Mouse (Mus musculus) lung, postnatal 14 days (tissue): ENCODE measurements around the gene Matk.

Experiments
- DNase-seq: peaks from one replicate; pipeline ENCODE4 v3.0.0; 2021

The Matk gene

GRCm38 (mm10) chr10:81244146-81244545 lies 8.6 kb upstream of the Matk start:
- DNase-seq = no peak

DNA sequence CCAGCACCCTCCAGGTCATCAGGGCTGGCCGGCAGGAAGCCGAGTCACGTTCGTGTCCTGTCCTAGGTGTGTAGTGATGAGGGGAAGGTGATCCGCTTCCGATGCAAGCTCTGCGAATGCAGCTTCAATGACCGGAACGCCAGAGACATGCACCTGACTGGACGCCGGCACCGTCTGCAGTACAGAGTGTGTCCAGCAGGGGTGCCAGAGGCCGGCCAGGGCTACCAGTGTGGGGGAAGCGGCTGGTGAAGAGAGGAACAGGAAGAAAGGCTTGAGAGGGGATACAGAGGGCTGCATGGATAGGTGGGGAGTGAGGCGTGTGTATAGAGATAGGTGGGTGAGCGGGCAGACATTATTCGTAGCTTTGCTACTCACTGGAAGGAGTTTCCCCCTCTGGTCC lies 8.1 kb upstream of the Matk start:
- DNase-seq = peak; percentile 86

GRCm38 (mm10) chr10:81245166-81245565 lies 7.6 kb upstream of the Matk start:
- DNase-seq = no peak

- no peak for DNase-seq
Observed at GRCm38 (mm10) chr10:81247804-81248203, 4.9 kb upstream of the Matk start.

DNA sequence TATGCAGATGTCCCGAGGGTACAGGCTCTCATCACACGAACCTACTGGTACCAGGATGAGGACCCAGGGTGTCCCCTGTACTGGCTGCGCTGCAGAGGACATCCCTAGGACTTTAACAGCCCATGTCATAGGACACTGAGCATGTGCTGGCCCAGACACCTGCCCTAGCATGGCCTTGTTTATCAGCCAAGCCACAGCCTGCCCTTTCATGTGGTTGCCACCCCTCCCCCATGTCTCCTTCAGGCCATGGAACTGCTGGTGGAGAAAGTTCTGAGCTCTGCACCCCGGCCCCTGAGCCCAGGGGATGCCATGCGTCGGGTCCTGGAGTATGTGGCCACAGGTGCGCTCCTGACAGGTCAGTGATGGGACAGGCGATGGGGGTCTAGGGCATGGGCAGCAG lies 3.3 kb upstream of the Matk start:
- no peak for DNase-seq

DNA sequence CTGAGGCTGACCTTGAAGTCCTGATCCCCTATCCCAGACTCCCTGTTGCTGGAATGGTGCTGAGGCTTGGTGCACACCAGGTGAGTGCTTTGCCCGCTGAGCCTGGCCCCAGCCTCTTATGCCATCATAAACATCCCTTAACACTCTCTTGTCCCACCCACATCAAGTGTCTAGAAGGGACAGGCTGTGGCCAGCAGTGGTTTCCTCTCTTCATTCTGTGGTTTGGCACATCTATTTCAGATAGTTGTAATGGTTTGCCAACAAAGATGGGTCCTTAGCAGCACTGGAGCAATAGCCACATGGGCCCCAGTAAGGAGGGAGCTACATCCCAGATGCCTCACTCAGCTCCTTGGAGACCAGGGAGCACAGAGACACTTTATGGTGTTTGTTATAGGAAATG lies 2.2 kb downstream of the Matk start:
- no peak for DNase-seq

- no peak for DNase-seq
Observed at GRCm38 (mm10) chr10:81257158-81258039, 4.7 kb downstream of the Matk start.

DNA sequence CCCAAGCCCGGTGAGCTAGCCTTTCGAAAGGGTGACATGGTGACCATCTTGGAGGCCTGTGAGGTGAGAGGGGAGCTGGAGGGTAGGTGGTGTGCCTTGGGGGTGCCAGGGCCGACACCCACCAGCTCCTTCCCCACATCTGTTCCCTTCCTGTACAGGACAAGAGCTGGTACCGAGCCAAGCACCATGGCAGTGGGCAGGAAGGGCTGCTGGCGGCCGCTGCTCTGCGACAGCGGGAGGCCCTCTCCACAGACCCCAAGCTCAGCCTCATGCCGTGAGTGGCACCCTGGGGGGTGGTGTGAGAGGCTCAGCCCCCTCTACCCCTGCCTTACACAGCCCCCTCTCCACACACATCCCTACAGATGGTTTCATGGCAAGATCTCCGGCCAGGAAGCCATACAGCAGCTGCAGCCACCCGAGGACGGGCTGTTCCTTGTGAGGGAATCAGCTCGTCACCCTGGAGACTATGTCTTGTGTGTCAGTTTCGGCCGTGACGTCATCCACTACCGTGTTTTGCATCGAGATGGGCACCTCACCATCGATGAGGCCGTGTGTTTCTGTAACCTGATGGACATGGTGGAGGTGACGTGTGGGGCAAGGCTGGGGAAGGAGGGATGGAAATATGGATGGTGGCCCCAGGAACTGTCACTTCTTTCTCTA lies 6.6 kb downstream of the Matk start:
- no peak for DNase-seq

DNA sequence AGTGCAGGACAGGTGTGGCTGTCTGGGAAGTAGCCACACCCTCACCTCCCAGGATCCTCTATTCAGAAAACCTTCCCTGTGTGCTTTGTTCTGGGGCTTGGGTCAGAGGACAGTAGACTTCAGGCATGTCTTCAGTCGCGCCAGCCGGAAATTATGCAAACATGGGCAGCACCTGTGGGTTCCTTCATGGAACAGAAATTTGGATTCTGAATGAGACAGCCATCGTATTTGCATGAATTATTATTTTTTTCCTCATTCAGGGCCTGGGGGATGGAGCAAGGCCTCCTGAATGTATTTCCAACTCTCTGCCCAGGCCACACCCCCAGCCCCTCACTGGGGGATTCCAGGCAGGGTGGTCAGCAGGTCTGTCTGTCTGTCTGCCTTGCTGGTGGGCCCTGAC lies 8.3 kb downstream of the Matk start:
- no peak for DNase-seq

- no peak for DNase-seq
Observed at GRCm38 (mm10) chr10:81265540-81265939, 12.8 kb downstream of the Matk start.

DNA sequence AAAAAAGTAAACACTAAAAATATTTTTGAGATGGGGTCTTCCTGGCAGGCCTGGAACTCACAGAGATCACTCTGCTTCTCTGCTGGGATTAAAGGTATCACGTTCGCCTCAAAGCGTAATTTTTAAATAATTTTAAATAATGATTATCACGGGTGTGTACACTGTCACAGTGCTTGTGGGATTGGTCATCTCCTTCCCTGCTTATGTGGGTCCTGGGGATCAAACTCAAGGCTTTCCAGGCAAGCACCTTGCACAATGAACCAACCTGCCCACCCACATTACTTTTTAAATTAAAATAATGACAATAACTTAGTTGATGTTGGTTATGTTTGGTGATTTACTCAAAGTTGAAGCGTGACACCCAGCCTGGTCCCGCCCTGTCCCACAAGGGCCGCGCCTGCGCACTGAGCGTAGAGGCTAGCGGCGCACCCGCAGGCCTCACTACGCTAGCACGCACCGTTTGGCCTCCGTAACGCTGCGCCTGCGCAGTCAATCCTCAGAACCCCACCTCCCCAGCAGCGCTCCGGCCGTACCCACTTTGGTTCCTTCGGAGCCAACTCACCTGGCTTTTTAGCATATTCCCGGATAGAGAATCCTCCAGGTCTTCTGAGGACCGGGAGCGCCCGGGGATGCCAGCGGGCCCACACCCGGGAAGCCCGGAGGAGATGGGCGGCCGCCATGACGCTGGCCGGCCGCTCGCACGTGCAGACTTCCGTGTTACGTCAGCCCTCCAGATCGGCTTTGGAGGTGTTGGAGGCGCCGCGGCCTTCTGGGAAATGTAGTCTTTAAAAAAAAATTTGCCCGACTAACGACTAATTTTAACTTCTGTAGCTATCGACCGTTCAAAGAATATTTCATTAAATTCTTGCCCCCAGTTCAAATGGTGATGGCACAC lies 13.7 kb downstream of the Matk start, which contains the start of the genes Mrpl54 and Apba3:
Mrpl54 (minus strand) TSS at position 724 of the 895 bp plus-strand sequence.
Apba3 (plus strand) TSS at position 750 of the 895 bp plus-strand sequence.
- DNase-seq = peak; percentile 97

GRCm38 (mm10) chr10:81268056-81268455 lies 15.3 kb downstream of the Matk start:
- peak; percentile 85 for DNase-seq

DNA sequence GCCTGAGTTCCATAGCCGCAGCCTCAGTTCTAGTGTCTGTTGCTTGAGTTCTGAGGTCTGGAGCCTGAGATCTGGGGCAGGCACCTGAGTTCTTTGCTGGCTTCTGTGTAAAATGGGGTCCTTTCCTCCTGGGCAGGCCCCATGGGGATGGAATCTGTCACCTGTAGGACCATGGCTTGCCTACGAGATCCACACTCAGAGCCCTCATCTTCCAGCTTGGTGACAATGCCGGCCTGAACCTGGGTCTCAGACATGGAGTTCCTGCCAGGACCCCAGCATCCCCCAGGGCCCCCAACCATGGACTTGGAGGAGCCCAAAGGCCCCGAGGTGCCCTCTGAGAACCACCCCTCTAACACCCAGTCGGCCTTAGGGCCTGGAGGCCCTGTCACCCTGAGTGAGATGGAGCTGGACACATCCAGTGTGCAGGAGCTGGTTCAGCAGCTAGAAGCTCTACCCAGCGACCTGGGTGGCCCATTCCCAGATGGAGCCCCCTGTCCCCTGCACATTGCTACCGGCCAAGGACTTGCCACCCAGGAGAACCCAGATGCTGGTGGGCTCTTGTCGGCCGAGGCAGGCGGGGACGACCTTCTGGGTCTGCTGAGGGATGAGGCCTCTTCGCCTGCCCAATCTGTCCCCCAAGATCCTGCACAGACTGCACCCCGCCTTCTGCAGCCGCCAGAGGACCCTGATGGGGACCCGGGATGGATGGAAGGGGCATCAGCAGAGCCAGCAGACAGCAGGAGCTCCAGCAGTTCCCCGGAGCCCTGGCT lies 16.1 kb downstream of the Matk start:
- DNase-seq = no peak

DNA sequence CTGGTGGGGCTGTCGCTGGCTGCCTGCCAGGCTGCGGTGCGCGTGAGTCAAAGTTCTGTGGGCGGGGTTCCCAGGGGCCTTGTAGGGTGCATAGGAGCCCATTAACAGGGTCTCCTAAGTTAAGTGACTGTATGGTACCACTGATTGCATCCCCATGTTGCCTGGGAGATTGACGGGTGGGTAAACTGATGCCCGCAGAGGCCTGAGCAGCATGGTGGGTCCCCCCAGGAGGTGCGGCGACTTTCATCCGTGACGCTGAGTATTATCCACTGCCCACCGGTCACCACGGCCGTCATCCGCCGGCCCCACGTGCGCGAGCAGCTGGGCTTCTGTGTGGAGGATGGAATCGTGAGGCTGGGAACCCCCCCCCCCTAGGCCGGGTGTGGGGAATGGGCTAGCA lies 19.6 kb downstream of the Matk start:
- no peak for DNase-seq

- DNase-seq = no peak
Observed at GRCm38 (mm10) chr10:81273842-81274241, 21.1 kb downstream of the Matk start.

DNA sequence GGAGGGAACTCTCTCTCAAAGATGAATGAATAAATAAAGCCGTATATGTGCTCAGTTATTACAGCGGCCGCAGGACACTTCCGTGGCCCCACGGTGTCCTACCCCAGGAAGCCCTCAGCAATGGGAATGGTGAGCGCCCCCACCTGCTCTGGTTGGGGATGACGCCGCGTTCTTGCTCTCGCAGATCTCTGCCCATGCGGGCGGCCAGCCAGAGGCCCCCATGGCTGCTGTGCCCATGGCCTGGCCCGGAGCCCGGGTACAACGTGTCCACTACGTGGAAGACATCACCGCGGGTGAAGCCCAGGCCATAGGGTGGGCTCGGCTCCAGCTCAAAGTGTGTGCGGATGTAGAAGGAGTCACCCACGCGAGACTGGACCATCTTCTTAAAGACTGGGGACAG lies 24.9 kb downstream of the Matk start:
- no peak for DNase-seq

DNA sequence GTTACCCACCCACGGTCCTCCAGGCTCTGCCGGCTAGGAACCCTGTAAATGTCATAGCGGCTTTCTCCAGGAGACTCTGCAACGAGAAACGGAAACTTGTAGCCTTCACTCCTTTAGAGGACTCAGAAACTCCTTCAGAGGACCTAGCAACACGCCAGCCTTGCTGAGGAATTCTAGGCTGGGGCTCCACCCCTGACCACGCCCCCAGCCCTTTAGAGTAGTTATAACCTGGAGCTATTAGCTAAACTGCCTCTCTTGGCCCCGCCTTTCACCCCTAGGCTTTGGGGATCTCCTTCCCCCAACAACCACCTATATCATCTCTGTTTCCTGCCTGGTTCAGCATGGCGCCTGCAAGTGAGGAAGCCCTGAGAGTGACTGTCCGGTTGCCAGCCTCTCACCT lies 26.8 kb downstream of the Matk start:
- DNase-seq = peak; percentile 42

GRCm38 (mm10) chr10:81284189-81284588 lies 31.5 kb downstream of the Matk start:
- DNase-seq = no peak

- DNase-seq = peak; percentile 54
Observed at GRCm38 (mm10) chr10:81284719-81285118, 32.0 kb downstream of the Matk start.

DNA sequence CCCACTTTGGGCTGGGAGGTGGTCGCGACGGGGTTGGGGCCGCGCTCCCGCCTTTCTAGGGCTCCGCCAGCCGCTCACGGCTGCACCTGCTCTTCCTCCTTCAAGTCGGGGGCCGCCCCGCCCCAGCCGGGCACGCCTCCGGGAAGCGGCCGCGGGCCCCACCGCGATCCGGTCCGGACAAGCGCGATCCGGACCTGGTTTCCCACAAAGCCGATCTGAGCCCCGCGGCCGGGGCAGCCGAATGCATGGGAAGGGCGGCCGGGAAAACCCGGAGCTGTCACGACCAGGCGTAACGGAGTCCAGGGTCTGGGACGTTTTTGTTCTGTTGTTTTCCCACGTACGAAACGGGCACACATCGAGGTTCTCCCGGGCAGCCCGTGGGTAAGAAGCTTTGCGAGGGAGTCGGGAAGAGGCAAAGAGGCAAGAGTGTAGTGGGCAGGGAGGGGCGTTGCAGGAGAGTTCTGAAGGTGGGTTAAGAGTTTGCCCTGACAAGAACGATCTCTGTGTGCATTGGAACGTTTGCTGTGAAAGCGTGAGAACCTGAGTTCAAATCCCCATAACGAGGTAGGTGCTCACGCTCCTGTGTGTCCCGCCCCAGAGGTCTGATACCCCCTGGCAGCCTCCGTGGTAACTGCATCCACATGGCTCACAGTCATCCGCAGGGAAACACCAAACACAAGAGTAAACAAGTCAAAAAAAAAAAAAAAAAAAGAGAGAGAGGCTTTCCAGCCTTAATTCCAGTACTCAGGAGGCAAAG lies 33.1 kb downstream of the Matk start:
- peak; percentile 95 for DNase-seq

- DNase-seq = peak; percentile 28
Observed at GRCm38 (mm10) chr10:81286586-81286985, 33.9 kb downstream of the Matk start.
